Mouse (Mus musculus): ENCODE results near the gene Spr. TPM values are rescaled to one million over a fixed set of nuclear protein-coding genes. Genes with fewer than 3 reads are reported as not detected.
A peak's percentile ranks its signal among the peaks of the same experiment; 100 is the strongest.

The Spr gene
- polyA plus RNA-seq, 3 experiments from 2014 or later, result 16.2 to 29.9 (median 29.4) TPM

GRCm38 (mm10) chr6:85131673-85132072, 5.9 kb downstream of the Spr start:
- peak; percentile 74 for ATAC-seq

- ATAC-seq, result peak; percentile 67
These were observed 19.7 kb downstream of the Spr start for GRCm38 (mm10) chr6:85117545-85118511.

- ATAC-seq, result no peak
These were observed 32.4 kb downstream of the Spr start for GRCm38 (mm10) chr6:85105033-85105615.

GRCm38 (mm10) chr6:85103321-85103720, 34.2 kb downstream of the Spr start:
- ATAC-seq, result no peak

- no peak for ATAC-seq
These were observed 41.1 kb downstream of the Spr start for GRCm38 (mm10) chr6:85096441-85096840.

- no peak for ATAC-seq
These were observed 50.1 kb downstream of the Spr start for GRCm38 (mm10) chr6:85087425-85087824.

GRCm38 (mm10) chr6:85086645-85087044, 50.9 kb downstream of the Spr start:
- no peak for ATAC-seq

Other genes with a start within 250 kb of the Spr start
- gene Exoc6b, start 68.3 kb downstream of the Spr start, polyA plus RNA-seq (2017; shearing (Covaris generic)), result 10 to 100 TPM; 11.2 to 15.1 (median 14.0) TPM
- not detected for gene Emx1, start 49.7 kb upstream of the Spr start, polyA plus RNA-seq (2017; shearing (Covaris generic))
- 1 to 10 TPM; 1.4 to 3.3 (median 2.1) TPM for gene Sfxn5, start 195.7 kb upstream of the Spr start, polyA plus RNA-seq (2017; shearing (Covaris generic))
- under 1 TPM; 0.50 to 0.67 (median 0.66) TPM for gene Rab11fip5, start 236.9 kb upstream of the Spr start, polyA plus RNA-seq (2017; shearing (Covaris generic))

Measured in inflammation-experienced regulatory T-cells, adult 6 months (primary cell).